Mouse (Mus musculus): ENCODE data around the gene Vmn2r91.
"Not testable (repeated sequence)": the region's sequence is repeated elsewhere in the genome, so short reads cannot be mapped to it uniquely, and the experiment has no call there.

Vmn2r91 gene

DNA sequence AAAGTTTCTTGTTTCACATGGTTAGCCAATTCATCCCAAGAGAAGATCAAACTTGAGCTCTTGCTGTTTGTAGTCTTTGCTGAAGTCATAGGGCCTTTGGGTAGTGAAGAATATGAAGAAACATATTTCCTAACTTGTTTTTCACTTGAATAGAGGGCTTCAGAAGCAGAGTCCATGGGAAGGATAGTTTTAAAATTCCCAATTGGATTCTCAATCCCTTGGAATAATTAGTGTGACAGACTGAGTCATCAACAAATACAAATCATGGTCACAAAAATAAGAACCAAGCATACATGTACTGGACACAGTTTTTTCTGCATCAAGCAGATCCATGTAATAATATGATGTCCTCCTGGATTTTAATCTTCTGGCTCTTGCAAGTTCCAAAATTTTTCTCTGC, at the start of gene Vmn2r91:
Vmn2r91 (plus strand) TSS at position 301 of the 400 bp plus-strand sequence.
- DNase-seq = not testable (repeated sequence)

DNA sequence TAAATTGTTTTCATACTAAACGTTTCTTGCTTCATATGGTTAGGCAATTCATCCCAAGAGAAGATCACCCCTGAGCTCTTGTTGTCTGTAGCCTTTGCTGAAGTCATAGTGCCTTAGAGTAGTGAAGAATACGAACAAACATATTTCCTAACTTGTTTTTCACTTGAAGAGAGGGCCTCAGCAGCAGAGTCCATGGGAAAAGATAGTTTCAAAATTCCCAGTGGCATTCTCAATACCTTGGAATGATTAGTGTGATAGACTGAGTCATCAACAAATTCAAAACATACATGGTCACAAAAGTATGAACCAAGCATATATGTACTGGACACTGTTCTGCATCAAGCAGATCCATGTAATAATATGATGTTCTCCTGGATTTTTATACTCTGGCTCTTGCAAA, 35.7 kb upstream of the Vmn2r91 start, which contains the start of gene Vmn2r124:
Vmn2r124 (plus strand) TSS at position 301 of the 400 bp plus-strand sequence.
- DNase-seq = no peak

DNA sequence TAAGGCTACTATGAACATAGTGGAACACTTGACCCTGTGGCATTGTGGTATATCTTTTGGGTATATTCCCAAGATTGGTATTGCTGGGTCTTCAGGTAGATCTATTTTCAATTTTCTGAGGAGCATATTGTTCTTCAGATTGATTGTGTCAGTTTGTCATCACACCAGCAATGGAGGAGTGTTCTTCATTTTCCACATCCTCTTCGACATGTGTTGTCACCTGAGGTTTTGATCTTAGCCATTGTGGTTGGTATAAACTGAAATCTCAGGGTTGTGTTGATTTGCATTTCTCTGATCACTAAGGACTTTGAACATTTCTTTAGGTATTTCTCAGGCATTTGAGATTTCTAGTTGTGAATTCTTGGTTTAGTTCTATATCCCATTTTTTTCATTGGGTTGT, 10.8 kb downstream of the Vmn2r91 start:
- DNase-seq = not testable (repeated sequence)

DNA sequence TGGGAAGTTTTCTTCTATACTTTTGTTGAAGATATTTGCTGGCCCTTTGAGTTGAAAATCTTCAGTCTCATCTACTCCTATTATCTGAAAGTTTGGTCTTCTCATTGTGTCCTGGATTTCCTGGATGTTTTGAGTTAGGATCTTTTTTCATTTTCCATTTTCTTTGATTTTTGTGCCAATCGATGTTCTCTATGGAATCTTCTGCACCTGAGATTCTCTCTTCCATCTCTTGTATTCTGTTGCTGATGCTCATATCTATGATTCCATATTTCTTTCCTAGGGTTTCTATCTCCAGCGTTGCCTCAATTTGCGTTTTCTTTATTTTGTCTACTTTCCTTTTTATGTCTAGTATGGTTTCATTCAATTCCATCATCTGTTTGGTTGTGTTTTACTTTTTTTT, 17.4 kb downstream of the Vmn2r91 start:
- not testable (repeated sequence) for DNase-seq

DNA sequence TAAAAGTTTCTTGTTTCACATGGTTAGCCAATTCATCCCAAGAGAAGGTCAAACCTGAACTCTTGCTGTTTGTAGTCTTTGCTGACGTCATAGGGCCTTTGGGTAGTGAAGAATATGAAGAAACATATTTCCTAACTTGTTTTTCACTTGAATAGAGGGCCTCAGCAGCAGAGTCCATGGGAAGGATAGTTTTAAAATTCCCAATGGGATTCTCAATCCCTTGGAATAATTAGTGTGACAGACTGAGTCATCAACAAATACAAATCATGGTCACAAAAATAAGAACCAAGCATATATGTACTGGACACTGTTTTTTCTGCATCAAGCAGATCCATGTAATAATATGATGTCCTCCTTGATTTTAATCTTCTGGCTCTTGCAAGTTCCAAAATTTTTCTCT, 66.8 kb downstream of the Vmn2r91 start, which contains the start of gene Vmn2r92:
Vmn2r92 (plus strand) TSS at position 301 of the 400 bp plus-strand sequence.
- not testable (repeated sequence) for DNase-seq

DNA sequence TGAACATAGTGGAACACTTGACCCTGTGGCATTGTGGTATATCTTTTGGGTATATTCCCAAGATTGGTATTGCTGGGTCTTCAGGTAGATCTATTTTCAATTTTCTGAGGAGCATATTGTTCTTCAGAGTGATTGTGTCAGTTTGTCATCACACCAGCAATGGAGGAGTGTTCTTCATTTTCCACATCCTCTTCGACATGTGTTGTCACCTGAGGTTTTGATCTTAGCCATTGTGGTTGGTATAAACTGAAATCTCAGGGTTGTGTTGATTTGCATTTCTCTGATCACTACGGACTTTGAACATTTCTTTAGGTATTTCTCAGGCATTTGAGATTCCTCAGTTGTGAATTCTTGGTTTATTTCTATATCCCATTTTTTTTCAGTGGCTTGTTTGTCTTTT, 76.4 kb downstream of the Vmn2r91 start:
- not testable (repeated sequence) for DNase-seq
